ENCODE assay signal across 12 mouse cellular contexts in genomic region chr9:41809291-41809690, GRCm38 (mm10).
A peak's percentile ranks its signal among the peaks of the same experiment; 100 is the strongest.
DNase-seq lines count a peak whose midpoint lies in the region; ATAC-seq and TF ChIP-seq lines count a peak whose summit lies in the region.
"Had no signal": no experiment of that assay in that cellular context is flagged by ENCODE, and none has a peak within 500 bp of the region (broad histone marks: within the 10 kb centered on the region; RNA-seq: fewer than 3 reads in every experiment).

No protein-coding gene starts in this region.

- H3K4me3 ChIP-seq in heart, embryonic 11.5 days (ENCODE audit: low read depth, low read length): no peak overlapping the region
- H3K4me3 ChIP-seq in midbrain, embryonic 12.5 days: no peak overlapping the region
- no peak overlapping the region for H3K4me3 ChIP-seq in midbrain, embryonic 15.5 days
- H3K4me3 ChIP-seq in gastrocnemius, adult 2 months: no peak overlapping the region
- no peak overlapping the region for H3K4me3 ChIP-seq in myocyte
- no peak overlapping the region for H3K4me3 ChIP-seq in left cerebral cortex, adult 2 months
- H3K4me3 ChIP-seq: liver, embryonic 13.5 days had no signal

- no peak overlapping the region for H3K27ac ChIP-seq in heart, embryonic 11.5 days (ENCODE audit: low read depth, low read length)
- H3K27ac ChIP-seq in midbrain, embryonic 12.5 days (replicated peaks): peak overlapping the region; percentile 40
- no peak overlapping the region for H3K27ac ChIP-seq in midbrain, embryonic 15.5 days
- peak overlapping the region; percentile 61 for H3K27ac ChIP-seq in gastrocnemius, adult 2 months
- no peak overlapping the region for H3K27ac ChIP-seq in left cerebral cortex, adult 2 months
- H3K27ac ChIP-seq: liver, embryonic 13.5 days had no signal

- DNase-seq in heart, adult 18-20 months: peak; percentile 43 to 70
- DNase-seq in gastrocnemius, adult 2 months: peak; percentile 54
- DNase-seq in left cerebral cortex, adult 2 months (ENCODE audit: extremely low spot score in 1 of 2, low spot score in 2 of 2): no peak
- DNase-seq in adrenal gland, postnatal 25 days: no peak
- DNase-seq: cerebellum, postnatal 14 days; layer of hippocampus, postnatal 36 days; liver, embryonic 13.5 days had no signal

- H3K79me2 ChIP-seq in myocyte (ENCODE audit: control insufficient read depth, insufficient read depth): no peaks in the 10 kb centered on the region

- TF ChIP-seq CTCF in gastrocnemius, adult 2 months (IDR thresholded peaks at IDR 0.05): no peak
- no peak for TF ChIP-seq CTCF in left cerebral cortex, adult 2 months (IDR thresholded peaks at IDR 0.05)

- intact Hi-C loops in gastrocnemius, adult 2 months (cut with DNase I): no loop called here
- intact Hi-C loops in left cerebral cortex, adult 2 months (cut with DNase I): loop anchor here (5.0 kb wide), 1 partner anchor 128 kb away; no protein-coding TSS in a partner anchor

- H3K36me3 ChIP-seq in heart, embryonic 11.5 days (ENCODE audit: control insufficient read depth, insufficient read depth, low read length): no peaks in the 10 kb centered on the region
- H3K36me3 ChIP-seq in midbrain, embryonic 12.5 days: no peaks in the 10 kb centered on the region
- H3K36me3 ChIP-seq in midbrain, embryonic 15.5 days (replicated peaks): no peaks in the 10 kb centered on the region
- no peaks in the 10 kb centered on the region for H3K36me3 ChIP-seq in myocyte (ENCODE audit: control insufficient read depth, insufficient read depth)
- H3K36me3 ChIP-seq: liver, embryonic 13.5 days had no signal

- no peak overlapping the region for H3K9ac ChIP-seq in heart, embryonic 11.5 days (ENCODE audit: low read depth, low read length)
- no peak overlapping the region for H3K9ac ChIP-seq in midbrain, embryonic 12.5 days (replicated peaks)
- H3K9ac ChIP-seq in midbrain, embryonic 15.5 days: no peak overlapping the region
- H3K9ac ChIP-seq: liver, embryonic 13.5 days had no signal

- H3ac ChIP-seq in myocyte (ENCODE audit: control insufficient read depth, insufficient read length): no peak overlapping the region

- TF ChIP-seq POLR2A in myocyte (IDR thresholded peaks at IDR 0.05; ENCODE audit: insufficient read length, low read depth): no peak

- no peak overlapping the region for H3K4me2 ChIP-seq in heart, embryonic 11.5 days
- no peak overlapping the region for H3K4me2 ChIP-seq in midbrain, embryonic 12.5 days (replicated peaks)
- no peak overlapping the region for H3K4me2 ChIP-seq in midbrain, embryonic 15.5 days
- peak overlapping the region; percentile 63 for H3K4me2 ChIP-seq in myocyte (ENCODE audit: low read depth)
- H3K4me2 ChIP-seq: liver, embryonic 13.5 days had no signal

- H3K4me1 ChIP-seq in heart, embryonic 11.5 days (ENCODE audit: control insufficient read depth, insufficient read depth, low read length): peaks cover 12% of the 10 kb centered on the region
- peaks cover 24% of the 10 kb centered on the region for H3K4me1 ChIP-seq in midbrain, embryonic 12.5 days
- H3K4me1 ChIP-seq in midbrain, embryonic 15.5 days: peaks cover 24% of the 10 kb centered on the region

- no peaks in the 10 kb centered on the region for H3K27me3 ChIP-seq in heart, embryonic 11.5 days (ENCODE audit: control insufficient read depth, insufficient read depth, low read length)
- H3K27me3 ChIP-seq in midbrain, embryonic 12.5 days: 0 out of 2 replicates have a peak, but pooled peaks cover 3% of the 10 kb centered on the region
- no peaks in the 10 kb centered on the region for H3K27me3 ChIP-seq in midbrain, embryonic 15.5 days (replicated peaks)
- no peaks in the 10 kb centered on the region for H3K27me3 ChIP-seq in myocyte (ENCODE audit: control insufficient read depth, insufficient read depth, insufficient read length)
- H3K27me3 ChIP-seq: liver, embryonic 13.5 days had no signal

- 76% methylated on average over 4 of the region's 4 CpGs for WGBS in heart, embryonic 11.5 days (ENCODE audit: insufficient replicate concordance)
- WGBS in midbrain, embryonic 12.5 days: 88% methylated on average over 4 of the region's 4 CpGs
- 86% methylated on average over 4 of the region's 4 CpGs for WGBS in midbrain, embryonic 15.5 days

- no peaks in the 10 kb centered on the region for H3K9me3 ChIP-seq in heart, embryonic 11.5 days (replicated peaks; ENCODE audit: control insufficient read depth, low read length)
- no peaks in the 10 kb centered on the region for H3K9me3 ChIP-seq in midbrain, embryonic 12.5 days
- H3K9me3 ChIP-seq in midbrain, embryonic 15.5 days: no peaks in the 10 kb centered on the region
- H3K9me3 ChIP-seq: liver, embryonic 13.5 days had no signal

- ATAC-seq in heart, embryonic 11.5 days (replicated peaks; ENCODE audit: insufficient number of reproducible peaks, low FRiP score, low TSS enrichment): no peak
- ATAC-seq in midbrain, embryonic 12.5 days (ENCODE audit: low FRiP score, low read depth): no peak
- ATAC-seq in midbrain, embryonic 15.5 days (replicated peaks): no peak
- ATAC-seq: forebrain, embryonic 16.5 days had no signal

TF ChIP-seq in myocyte, 11 proteins besides CTCF, POLR2A, EP300 and RAD21:
- TF ChIP-seq MYOG (IDR thresholded peaks at IDR 0.05; ENCODE audit: control insufficient read depth in 1 of 3, insufficient read depth in 1 of 3, insufficient read length in 2 of 3, low read depth in 2 of 3) (no peak), CEBPB (IDR thresholded peaks at IDR 0.05; ENCODE audit: insufficient read depth, poor library complexity, severe bottlenecking) (no peak), E2F4 (IDR thresholded peaks at IDR 0.05; ENCODE audit: insufficient read depth) (no peak), MAX (IDR thresholded peaks at IDR 0.05; ENCODE audit: low read depth) (no peak), REST (IDR thresholded peaks at IDR 0.05; ENCODE audit: insufficient read depth, insufficient read length) (no peak), MYOD1 (IDR thresholded peaks at IDR 0.05; ENCODE audit: control insufficient read depth in 1 of 3, insufficient read length in 2 of 3, low read depth in 2 of 3) (no peak), SRF (IDR thresholded peaks at IDR 0.05; ENCODE audit: control insufficient read depth, insufficient read length, low read depth) (no peak), USF1 (IDR thresholded peaks at IDR 0.05; ENCODE audit: low read depth) (no peak), TCF3 (IDR thresholded peaks at IDR 0.05; ENCODE audit: insufficient read length, low read depth) (no peak)

Comparison
In these comparisons a context has a peak if more than half of its experiments do, and no peak if none do; other contexts are left out.
1. H3K27ac ChIP-seq: peak in midbrain, embryonic 12.5 days (single experiment) and gastrocnemius, adult 2 months (single experiment); none in heart, embryonic 11.5 days (single experiment), midbrain, embryonic 15.5 days (single experiment) and left cerebral cortex, adult 2 months (single experiment).
2. DNase-seq: peak in heart, adult 18-20 months (2 of 2) and gastrocnemius, adult 2 months (single experiment); none in left cerebral cortex, adult 2 months (0 of 2) and adrenal gland, postnatal 25 days (single experiment).